Mouse (Mus musculus): ENCODE data around the gene A930033H14Rik.

DNA sequence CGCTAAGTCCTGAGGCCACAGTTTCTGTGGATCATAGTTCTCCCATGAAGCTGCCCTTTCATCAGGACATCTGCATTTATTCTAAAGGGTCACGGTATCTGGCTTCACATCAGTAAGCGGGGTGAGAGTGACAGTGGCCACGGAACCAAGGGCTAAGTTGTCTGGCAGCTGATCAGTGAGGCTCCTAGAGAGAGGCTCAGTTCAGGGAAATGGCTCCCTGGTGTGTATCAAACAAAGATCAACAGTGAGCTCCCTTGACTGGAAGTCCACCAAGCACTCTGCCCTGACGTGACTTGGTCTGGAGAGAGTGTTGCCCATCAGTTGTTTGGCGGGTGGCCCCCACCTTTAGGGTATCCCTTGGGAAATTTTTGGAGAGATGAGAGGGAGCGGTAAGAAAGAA lies 11.4 kb upstream of the A930033H14Rik start:
- no peak for TF ChIP-seq CTCF (IDR thresholded peaks at IDR 0.05; ENCODE audit: low read depth, low read length)
- TF ChIP-seq TAL1 (conservative IDR thresholded peaks at IDR 0.05; ENCODE audit: low read depth, low read length), result no peak
- TF ChIP-seq GATA1 (IDR thresholded peaks at IDR 0.05; ENCODE audit: borderline replicate concordance, low read length), result no peak
- no peak for TF ChIP-seq POLR2AphosphoS5 (IDR thresholded peaks at IDR 0.05; ENCODE audit: insufficient replicate concordance, low read depth, low read length)

Measured in G1E (cell line).